Mouse (Mus musculus) stomach, postnatal 0 days (tissue): ENCODE measurements at regions not wholly inside any gene's neighbourhood (a gene's known extent, or its start where the extent isn't known, plus 50 kb on each side); places are given as distances from the start of the nearest gene placed in this dataset.

Source experiments
- ATAC-seq: fragments of 200-750 bp; cut with Nextera tagmentation; 2 replicates; pipeline ENCODE4 v1.8.0; 2017; ENCODE audit not compliant: low FRiP score, low TSS enrichment
- DNase-seq: peaks from one replicate; pipeline ENCODE4 v3.0.0-alpha.2; 2016; ENCODE audit warnings: low spot score
- H3K27ac ChIP-seq: fragments of 300-500 bp; sonication (generic); replicated peaks from 2 replicates; pipeline ENCODE4 v1.5.1; 2014; ENCODE audit warnings: mild to moderate bottlenecking, control low read depth
- H3K27me3 ChIP-seq: fragments of 300-500 bp; sonication (generic); 2 replicates; pipeline ENCODE4 v1.6.1; 2014; ENCODE audit warnings: low read length; ENCODE audit not compliant: control insufficient read depth, insufficient read depth
- H3K36me3 ChIP-seq: fragments of 300-500 bp; sonication (generic); 2 replicates; pipeline ENCODE4 v1.6.1; 2014; ENCODE audit warnings: low read length, mixed read lengths; ENCODE audit not compliant: control insufficient read depth, insufficient read depth
- H3K4me1 ChIP-seq: fragments of 300-500 bp; sonication (generic); replicated peaks from 2 replicates; pipeline ENCODE4 v1.6.1; 2014; ENCODE audit warnings: antibody characterized with exemption; ENCODE audit not compliant: control insufficient read depth, insufficient read depth
- H3K4me2 ChIP-seq: fragments of 300-500 bp; sonication (generic); replicated peaks from 2 replicates; pipeline ENCODE4 v1.6.1; 2014; ENCODE audit warnings: low read depth, mild to moderate bottlenecking, control low read depth, moderate library complexity
- H3K4me3 ChIP-seq: fragments of 300-500 bp; sonication (generic); 2 replicates; pipeline ENCODE4 v1.5.1; 2014; ENCODE audit warnings: low read depth, low read length, control low read depth
- H3K9ac ChIP-seq: fragments of 300-500 bp; sonication (generic); 2 replicates; pipeline ENCODE4 v1.6.1; 2014; ENCODE audit warnings: mild to moderate bottlenecking, low read length, control low read depth, mixed read lengths
- H3K9me3 ChIP-seq: fragments of 300-500 bp; sonication (generic); 2 replicates; pipeline ENCODE4 v1.6.1; 2016; ENCODE audit warnings: low read length; ENCODE audit not compliant: control insufficient read depth
- CTCF ChIP-seq: IDR thresholded peaks from 2 replicates; pipeline ENCODE4 v1.5.1; 2016; ENCODE audit warnings: antibody characterized with exemption, low read depth, mild to moderate bottlenecking, moderate library complexity
- EP300 ChIP-seq: optimal IDR thresholded peaks from 2 replicates; pipeline ENCODE3; 2016; ENCODE audit warnings: antibody characterized with exemption
- WGBS: fragments of 180-500 bp; shearing (Covaris S2); extraction: QIAGEN DNeasy Blood & Tissue Kit; methylation state at CpG from one replicate; pipeline ENCODE4 v1.1.7; 2014; 5-methylcytosine and 5-hydroxymethylcytosine counted together

GRCm38 (mm10) chr13:100883711-100884110, 50.5 kb upstream of the Slc30a5 start:
- H3K9ac ChIP-seq: no peak overlapping the region
- H3K27me3 ChIP-seq: no peaks in the 10 kb centered on the region
- TF ChIP-seq EP300 (no peak), CTCF (no peak)
- ATAC-seq: no peak
- WGBS: 82% methylated on average over 8 of the region's 8 CpGs
- H3K4me1 ChIP-seq: no peaks in the 10 kb centered on the region
- H3K36me3 ChIP-seq: no peaks in the 10 kb centered on the region
- H3K9me3 ChIP-seq: no peaks in the 10 kb centered on the region
- no peak overlapping the region for H3K4me3 ChIP-seq
- H3K27ac ChIP-seq: no peak overlapping the region
- no peak overlapping the region for H3K4me2 ChIP-seq
- DNase-seq: no peak
